Mouse (Mus musculus): ENCODE data around the gene Crhr2.

The Crhr2 gene

DNA sequence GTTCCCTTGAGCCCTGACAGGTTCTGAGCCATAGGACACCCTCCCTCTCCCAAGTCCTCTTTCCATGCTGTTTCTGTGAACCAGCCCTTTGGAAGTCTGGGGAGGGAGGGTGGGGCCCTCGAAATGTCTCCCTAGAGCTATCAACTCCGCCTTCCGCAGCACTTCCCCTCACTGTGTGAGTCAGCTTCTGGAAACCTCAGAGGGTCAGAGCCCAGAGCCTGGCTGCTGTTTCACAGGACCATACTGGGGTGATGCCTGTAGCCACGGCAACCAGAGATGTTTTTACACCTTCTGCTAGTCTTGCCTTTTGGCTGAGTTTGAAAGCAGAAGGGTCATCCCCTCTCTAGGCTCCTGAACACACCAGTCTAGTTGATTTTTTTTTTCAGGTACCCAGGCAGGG lies 9.8 kb downstream of the Crhr2 start:
- DNase-seq (ENCODE audit: low spot score in 2 of 2) = no peak

DNA sequence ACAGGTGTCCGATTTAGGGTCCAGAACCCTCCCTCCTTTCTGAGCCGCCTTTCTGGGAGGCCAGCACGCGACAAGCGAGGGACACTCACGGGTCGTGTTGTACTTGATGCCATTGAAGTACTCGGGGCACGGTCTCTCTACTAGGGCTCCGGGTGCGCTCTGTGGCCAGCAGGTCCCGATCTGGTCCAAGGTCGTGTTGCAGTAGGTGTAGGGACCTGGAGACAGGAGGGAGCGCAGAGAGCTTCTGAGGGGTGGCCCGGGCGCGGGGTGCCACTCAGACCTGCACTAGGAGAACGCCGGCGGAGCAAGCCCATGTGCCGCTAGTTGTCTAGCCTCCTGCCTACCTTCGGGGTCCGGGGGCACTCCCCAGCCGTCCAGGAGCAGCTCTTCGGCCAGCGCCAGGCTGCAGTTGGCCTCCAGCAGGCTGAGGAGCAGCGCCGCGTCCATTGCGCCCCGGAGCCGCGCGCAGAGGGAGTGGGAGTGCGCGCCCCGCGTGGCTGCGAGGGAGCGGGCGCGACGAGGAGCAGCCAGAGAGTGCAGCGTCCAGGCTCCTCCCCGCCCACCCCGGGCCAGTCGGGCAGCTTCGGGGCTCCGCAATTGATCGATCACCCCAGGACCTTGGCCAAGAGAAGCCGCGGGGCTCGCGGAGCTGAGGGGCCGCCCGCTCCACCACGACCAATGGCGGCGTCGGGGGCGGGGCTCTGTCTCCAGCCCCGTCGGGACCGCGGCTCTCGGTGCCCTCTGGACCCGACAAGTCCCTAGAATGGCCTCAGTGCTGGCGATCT lies 15.3 kb downstream of the Crhr2 start:
- no peak for DNase-seq (ENCODE audit: low spot score in 2 of 2)

DNA sequence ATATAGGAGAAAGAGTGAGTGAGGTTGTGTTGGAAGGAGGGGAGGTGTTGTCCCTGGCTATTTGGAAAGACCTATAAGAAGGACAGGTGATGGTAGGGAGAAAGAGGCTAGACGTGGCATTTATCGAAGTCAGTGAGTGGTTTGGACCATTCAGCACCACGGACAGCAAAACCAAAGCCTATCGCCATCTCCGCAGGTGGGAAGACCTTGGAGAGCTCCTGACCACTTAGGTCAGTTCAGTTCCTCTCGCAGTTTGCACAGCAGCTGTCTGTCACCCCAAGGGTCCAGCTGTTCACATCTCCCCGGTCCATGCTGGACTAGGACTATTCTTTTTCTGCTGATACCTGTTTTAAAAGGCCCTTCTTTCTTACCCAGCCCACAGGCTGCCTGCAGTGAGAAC lies 24.5 kb downstream of the Crhr2 start:
- DNase-seq (ENCODE audit: low spot score in 2 of 2) = no peak

DNA sequence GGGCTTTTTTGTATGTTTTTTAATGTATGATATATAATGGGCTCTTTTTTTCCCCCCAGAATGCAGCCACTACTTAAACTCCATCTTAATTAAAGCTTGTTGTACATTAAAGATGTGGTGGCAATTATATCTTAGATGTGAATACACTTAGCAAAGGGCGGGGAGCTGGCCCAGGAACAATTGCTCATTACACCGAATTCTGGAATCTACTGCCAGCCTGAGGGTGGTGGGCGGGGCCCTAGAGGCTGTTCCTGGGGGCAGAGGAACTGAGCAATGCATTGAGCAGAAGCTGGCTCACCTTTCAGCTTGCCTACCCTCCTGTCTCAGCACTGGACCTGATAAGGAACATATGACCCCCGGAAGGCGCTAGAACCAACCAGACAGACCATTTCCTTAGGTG lies 34.2 kb downstream of the Crhr2 start:
- DNase-seq (ENCODE audit: low spot score in 2 of 2) = no peak

- DNase-seq (ENCODE audit: low spot score in 2 of 2) = no peak
These were observed 34.8 kb downstream of the Crhr2 start for GRCm38 (mm10) chr6:55098030-55098429.

GRCm38 (mm10) chr6:55093431-55094146 lies 39.2 kb downstream of the Crhr2 start:
- no peak for DNase-seq (ENCODE audit: low spot score in 2 of 2)

DNA sequence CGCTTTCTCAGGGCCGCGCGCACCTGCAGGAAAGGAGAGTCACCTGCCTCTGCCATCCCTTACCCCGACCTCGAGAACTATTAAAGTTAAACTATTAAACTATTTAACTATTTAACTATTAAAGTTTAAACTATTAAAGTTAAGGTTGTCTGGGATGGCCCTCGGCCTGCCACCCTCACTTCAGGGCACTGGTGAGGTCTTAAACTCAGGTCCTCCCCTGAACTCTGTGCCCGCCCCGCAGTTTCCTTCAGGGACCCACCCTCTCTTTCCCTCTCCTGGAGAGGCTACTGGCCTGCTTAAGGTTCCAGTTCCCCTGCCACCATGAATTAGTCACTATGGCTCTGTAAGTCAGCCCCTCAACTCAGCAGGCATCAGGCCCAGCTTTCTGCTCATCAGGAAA lies 41.4 kb downstream of the Crhr2 start:
- DNase-seq (ENCODE audit: low spot score in 2 of 2) = no peak

DNA sequence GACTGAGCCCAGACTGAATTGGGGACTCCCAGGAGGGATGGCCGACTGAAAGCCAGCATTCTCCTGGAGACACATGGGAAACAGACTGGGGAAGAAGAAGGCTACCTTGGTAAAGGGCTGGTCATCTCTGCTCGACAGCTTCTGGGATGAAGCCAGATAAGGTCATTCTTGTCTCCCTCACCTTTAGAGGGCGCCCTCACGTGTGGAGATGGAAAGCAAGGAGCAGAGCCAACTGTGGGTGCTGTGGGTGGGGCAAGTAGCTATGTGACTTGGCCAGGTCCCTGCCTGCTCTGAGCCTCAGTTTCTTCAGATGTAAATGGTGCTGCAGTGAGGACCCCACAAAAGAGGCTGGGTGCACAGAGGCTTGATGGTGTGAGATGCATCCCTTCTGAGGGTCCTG lies 42.2 kb downstream of the Crhr2 start:
- DNase-seq (ENCODE audit: low spot score in 2 of 2) = no peak

DNA sequence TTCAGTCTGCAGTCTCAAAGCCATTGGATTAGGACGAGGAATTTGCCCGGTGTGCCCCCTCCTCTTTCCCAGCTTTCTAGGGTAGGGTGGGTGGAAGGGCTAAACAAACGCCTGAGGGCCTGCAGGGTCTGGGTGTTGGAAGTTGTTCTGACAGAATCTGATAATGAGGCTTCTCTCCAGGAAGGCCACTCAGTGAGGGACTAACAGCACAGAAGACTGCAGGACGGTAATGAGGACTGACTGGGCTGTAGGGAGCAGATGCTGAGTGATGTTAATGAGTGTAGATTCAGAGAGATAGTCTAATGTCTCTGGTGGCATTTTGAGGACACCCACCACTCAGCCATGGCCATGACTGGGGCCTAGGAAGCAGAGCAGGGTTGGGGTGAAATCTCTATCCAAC lies 45.5 kb downstream of the Crhr2 start:
- no peak for DNase-seq (ENCODE audit: low spot score in 2 of 2)

DNA sequence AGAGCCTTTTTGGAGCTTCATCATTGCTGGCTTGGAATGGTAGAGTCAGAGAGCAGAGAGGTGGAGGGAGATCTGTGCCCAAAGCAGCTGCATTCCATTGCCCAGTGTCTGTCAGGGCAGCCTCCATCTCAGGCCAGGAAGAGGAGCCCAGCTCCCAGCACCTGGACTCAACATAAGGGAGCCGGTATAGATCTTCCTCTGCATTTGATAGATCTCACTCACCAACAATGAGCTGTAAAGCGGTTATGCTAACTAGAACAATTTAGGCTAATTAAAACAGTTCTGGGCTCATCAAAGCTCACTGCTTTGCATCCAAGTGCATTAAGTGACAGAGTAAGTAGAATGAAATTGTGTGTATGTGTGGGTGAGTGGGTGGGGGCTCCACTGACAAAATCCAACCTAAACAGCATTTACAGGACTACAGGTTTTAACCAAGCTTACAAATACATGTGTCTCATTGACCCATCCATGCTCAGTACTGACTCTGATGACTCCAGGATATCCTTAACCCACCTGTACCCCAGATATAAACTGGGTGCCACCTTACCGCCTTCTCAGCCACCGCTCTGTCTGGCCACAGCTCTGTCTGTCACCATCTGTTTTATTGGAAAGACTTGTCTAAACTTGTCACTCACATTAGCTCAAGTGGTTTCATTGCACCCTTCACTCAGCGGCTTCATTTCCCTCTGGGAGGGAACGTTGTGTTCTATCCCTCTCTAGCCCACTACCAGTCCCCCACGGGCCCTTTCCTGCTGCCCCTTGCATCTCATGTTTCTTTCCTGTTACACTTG lies 50.4 kb downstream of the Crhr2 start:
- no peak for DNase-seq (ENCODE audit: low spot score in 2 of 2)

DNA sequence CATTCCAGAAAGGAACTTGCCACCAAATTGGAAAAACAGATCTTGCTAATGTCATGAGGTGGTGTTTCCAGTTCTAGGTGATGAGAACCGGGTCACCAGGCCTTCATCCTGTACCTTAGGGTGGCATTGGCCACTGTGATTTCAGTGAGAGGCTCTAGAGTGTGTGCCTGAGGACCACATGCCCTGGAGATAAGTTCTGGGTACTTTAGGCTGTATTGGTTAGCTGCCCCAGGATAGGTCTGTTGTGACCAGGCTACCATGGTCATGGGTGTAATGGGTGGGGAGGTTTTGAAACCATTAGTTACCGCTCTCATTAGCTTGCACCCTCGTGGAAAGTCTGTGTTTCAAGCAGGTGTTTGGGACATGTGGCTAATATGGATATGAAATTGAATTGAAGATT lies 51.4 kb downstream of the Crhr2 start:
- DNase-seq (ENCODE audit: low spot score in 2 of 2) = no peak

GRCm38 (mm10) chr6:55076561-55077255 lies 56.1 kb downstream of the Crhr2 start:
- DNase-seq (ENCODE audit: low spot score in 2 of 2) = no peak

- no peak for DNase-seq (ENCODE audit: low spot score in 2 of 2)
These were observed 66.9 kb downstream of the Crhr2 start for GRCm38 (mm10) chr6:55065903-55066302.

DNA sequence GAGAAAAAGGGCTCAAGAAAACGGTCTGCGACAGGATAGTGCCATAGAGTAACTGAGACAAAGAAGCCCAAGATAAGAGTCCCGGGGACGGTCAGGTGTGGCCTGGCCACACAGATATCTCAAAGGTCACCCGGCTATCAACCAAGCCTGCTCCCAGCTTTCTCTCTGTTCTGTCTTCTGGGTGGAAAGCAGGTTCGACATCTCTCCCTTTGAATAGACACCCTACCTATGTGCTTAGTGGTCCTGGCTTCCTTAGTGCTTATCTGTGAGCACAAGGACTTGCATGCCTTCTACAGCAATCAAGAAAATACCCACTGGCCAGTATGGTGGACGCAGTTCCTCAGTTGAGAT lies 68.4 kb downstream of the Crhr2 start:
- no peak for DNase-seq (ENCODE audit: low spot score in 2 of 2)

- DNase-seq (ENCODE audit: low spot score in 2 of 2) = no peak
These were observed 68.9 kb downstream of the Crhr2 start for GRCm38 (mm10) chr6:55063793-55064476.

- no peak for DNase-seq (ENCODE audit: low spot score in 2 of 2)
These were observed 70.6 kb downstream of the Crhr2 start for GRCm38 (mm10) chr6:55062200-55062599.

DNA sequence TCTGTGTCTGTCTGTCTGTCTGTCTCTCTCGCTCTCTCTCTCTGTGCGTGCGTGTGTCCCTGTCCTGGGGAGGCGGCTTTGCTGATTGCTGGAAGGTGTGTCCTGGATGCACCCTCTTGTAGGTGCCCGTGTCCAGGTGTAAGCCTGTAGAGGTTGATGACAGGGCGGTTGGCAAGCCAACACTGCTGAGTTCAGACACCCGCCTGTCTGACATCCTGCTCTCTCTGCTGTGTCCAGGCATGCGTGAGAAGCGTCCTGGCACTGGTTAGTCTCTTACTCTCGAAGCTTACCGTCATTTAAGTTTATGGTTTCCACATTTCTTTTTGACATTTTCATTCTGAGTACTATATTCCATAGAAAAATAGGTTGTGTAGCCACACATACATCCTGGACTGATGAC lies 71.5 kb downstream of the Crhr2 start:
- no peak for DNase-seq (ENCODE audit: low spot score in 2 of 2)

DNA sequence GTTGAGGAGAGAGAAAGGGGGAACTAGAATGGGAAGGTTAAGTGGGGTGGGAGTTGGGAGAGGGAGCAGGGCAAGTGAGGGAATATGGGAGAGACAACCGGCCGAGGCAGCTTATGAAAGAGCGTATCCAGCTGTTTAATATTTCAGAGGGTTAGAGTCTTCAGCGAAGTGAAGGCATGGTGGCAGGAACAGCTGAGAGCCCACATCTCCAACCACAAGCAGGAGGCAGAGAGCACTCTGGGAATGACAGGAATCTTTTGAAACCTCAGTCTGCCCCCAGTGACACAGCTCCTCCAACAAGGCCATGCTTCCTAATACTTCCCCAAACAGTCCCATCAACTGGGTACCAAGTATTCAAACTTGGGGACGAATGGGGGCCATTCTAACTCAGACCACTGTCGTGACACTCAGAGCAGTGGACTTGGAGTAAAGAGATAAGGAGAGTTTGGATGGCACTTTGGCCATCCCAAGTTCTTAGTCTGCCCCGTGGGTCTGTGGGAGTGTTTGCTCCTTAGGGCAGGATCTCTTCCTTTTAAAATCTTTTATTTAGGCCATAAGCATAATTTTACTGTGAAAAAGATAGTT lies 72.5 kb downstream of the Crhr2 start:
- no peak for DNase-seq (ENCODE audit: low spot score in 2 of 2)

DNA sequence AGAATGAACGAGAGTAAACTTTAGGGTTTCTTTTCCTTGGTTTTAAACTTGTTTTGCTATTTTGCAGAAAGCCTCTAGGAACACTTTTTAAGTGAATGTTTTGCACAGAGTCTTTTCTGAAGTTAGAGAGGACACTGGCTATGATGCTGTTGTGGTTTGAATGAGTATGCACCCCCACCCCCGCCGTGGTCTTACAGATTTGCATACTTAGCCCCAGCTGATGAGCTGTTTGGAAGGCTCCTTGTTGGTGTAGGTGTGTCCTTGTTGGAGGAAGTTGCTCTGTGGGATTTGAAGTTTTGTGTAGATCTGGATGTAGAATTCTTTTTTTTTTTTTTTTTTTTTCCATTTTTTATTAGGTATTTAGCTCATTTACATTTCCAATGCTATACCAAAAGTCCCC lies 75.4 kb downstream of the Crhr2 start:
- no peak for DNase-seq (ENCODE audit: low spot score in 2 of 2)

DNA sequence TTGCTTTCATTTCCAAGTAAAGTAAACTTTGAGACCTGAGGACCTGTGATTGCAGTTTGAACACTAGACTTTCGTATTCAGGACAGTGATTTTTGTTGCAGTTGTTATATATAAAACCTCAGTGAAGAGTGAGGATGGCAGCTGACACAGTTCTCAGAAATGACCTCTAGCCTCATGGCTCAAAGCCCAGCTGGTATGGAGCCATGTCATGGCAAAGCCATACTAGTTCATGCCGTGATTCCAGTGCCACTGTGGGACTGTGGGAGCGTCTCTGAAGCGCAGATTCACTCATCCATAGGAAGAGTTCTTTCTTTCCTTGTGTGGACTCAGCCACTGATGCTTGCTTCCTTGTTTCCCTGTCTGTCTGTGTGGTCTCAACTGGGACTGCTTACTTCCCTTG lies 78.3 kb downstream of the Crhr2 start:
- DNase-seq (ENCODE audit: low spot score in 2 of 2) = no peak

DNA sequence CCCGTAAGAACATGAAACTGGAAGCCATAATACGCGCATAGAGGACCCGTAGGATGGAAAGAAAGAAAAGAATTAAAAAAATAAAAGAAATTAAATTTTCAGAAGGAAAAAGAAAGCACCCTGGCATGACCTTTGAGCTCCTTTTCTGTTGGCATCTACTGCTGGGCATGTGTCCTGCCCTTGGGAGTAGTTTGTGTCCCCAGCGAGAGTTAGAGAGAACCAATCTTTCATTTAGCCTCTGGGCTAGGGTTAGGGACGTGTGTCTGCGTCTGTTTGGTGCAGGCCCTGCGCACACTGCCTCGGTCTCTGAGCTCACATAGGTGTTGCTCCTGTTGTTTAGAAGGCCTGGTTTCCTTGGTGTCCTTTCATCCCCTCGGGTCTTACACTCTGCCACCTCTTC lies 83.6 kb downstream of the Crhr2 start:
- DNase-seq (ENCODE audit: low spot score in 2 of 2) = no peak
